10 mouse cellular contexts compared by ENCODE assay signal in genomic region chr14:14714130-14714529, GRCm38 (mm10). TPM values are rescaled to one million over a fixed set of nuclear protein-coding genes. Genes with fewer than 3 reads are reported as not detected.
DNase-seq lines count a peak whose midpoint lies in the region; ATAC-seq lines count a peak whose summit lies in the region.
"Had no signal": no experiment of that assay in that cellular context is flagged by ENCODE, and none has a peak within 500 bp of the region (broad histone marks: within the 10 kb centered on the region; RNA-seq: fewer than 3 reads in every experiment).

No protein-coding gene starts in this region.

- intact Hi-C loops in heart, postnatal 14 days (cut with DNase I) = no loop called here
- intact Hi-C loops in left cerebral cortex, postnatal 25 days (cut with DNase I) = no loop called here

- H3K4me1 ChIP-seq in heart, embryonic 11.5 days (ENCODE audit: control insufficient read depth, insufficient read depth, low read length) = no peaks in the 10 kb centered on the region
- no peaks in the 10 kb centered on the region for H3K4me1 ChIP-seq in midbrain, embryonic 14.5 days (ENCODE audit: control insufficient read depth, insufficient read depth, low read length)
- H3K4me1 ChIP-seq in midbrain, embryonic 10.5 days = no peaks in the 10 kb centered on the region

- no peak overlapping the region for H3K4me2 ChIP-seq in heart, embryonic 11.5 days
- H3K4me2 ChIP-seq in midbrain, embryonic 14.5 days (ENCODE audit: low read length) = no peak overlapping the region

- H3K9ac ChIP-seq in heart, embryonic 11.5 days (ENCODE audit: low read depth, low read length) = no peak overlapping the region
- no peak overlapping the region for H3K9ac ChIP-seq in midbrain, embryonic 14.5 days (replicated peaks; ENCODE audit: low read length)

- ATAC-seq in heart, embryonic 11.5 days (replicated peaks; ENCODE audit: insufficient number of reproducible peaks, low FRiP score, low TSS enrichment) = no peak
- 0 out of 2 replicates have a peak, but pooled peaks have one; percentile 43 for ATAC-seq in midbrain, embryonic 14.5 days (ENCODE audit: low FRiP score, low TSS enrichment)

- DNase-seq in heart, postnatal 14 days = peak; percentile 5 to 15
- peak; percentile 52 for DNase-seq in midbrain, embryonic 14.5 days
- DNase-seq in midbrain, embryonic 10.5 days (ENCODE audit: low spot score) = no peak
- peak; percentile 11 to 48 for DNase-seq in left cerebral cortex, postnatal 25 days (ENCODE audit: low spot score in 2 of 2)
- peak; percentile 45 for DNase-seq in thymus, postnatal 25 days
- no peak for DNase-seq in spleen, postnatal 36 days (ENCODE audit: low spot score in 2 of 2)
- DNase-seq in gastrocnemius, postnatal 10 days = no peak

- no peak overlapping the region for H3K27ac ChIP-seq in heart, embryonic 11.5 days (ENCODE audit: low read depth, low read length)
- H3K27ac ChIP-seq in midbrain, embryonic 14.5 days (replicated peaks; ENCODE audit: low read depth, low read length) = no peak overlapping the region
- H3K27ac ChIP-seq in midbrain, embryonic 10.5 days (replicated peaks) = no peak overlapping the region

- H3K36me3 ChIP-seq in heart, embryonic 11.5 days (ENCODE audit: control insufficient read depth, insufficient read depth, low read length) = 0 out of 2 replicates have a peak, but pooled peaks cover 7% of the 10 kb centered on the region
- H3K36me3 ChIP-seq in midbrain, embryonic 14.5 days (ENCODE audit: control insufficient read depth, insufficient read depth, low read length) = peaks cover 9% of the 10 kb centered on the region
- H3K36me3 ChIP-seq in midbrain, embryonic 10.5 days = peaks cover 40% of the 10 kb centered on the region

- no peaks in the 10 kb centered on the region for H3K27me3 ChIP-seq in heart, embryonic 11.5 days (ENCODE audit: control insufficient read depth, insufficient read depth, low read length)
- no peaks in the 10 kb centered on the region for H3K27me3 ChIP-seq in midbrain, embryonic 14.5 days (ENCODE audit: control insufficient read depth, insufficient read depth, low read length)
- H3K27me3 ChIP-seq in midbrain, embryonic 10.5 days (ENCODE audit: low read depth, poor library complexity, severe bottlenecking) = no peaks in the 10 kb centered on the region
- H3K27me3 ChIP-seq: megakaryocyte, embryonic 14.5 days had no signal

- H3K9me3 ChIP-seq in heart, embryonic 11.5 days (replicated peaks; ENCODE audit: control insufficient read depth, low read length) = no peaks in the 10 kb centered on the region
- no peaks in the 10 kb centered on the region for H3K9me3 ChIP-seq in midbrain, embryonic 14.5 days (ENCODE audit: control insufficient read depth, low read length)
- no peaks in the 10 kb centered on the region for H3K9me3 ChIP-seq in midbrain, embryonic 10.5 days (replicated peaks)
- H3K9me3 ChIP-seq: megakaryocyte, embryonic 14.5 days had no signal

- H3K4me3 ChIP-seq in heart, embryonic 11.5 days (ENCODE audit: low read depth, low read length) = no peak overlapping the region
- no peak overlapping the region for H3K4me3 ChIP-seq in midbrain, embryonic 14.5 days (replicated peaks; ENCODE audit: low read depth, low read length)
- H3K4me3 ChIP-seq in midbrain, embryonic 10.5 days = no peak overlapping the region
- H3K4me3 ChIP-seq: erythroblast, embryonic 14.5 days; megakaryocyte, embryonic 14.5 days had no signal

RNA-seq across cellular contexts. Expression of gene Slc4a7, which starts 12.1 kb away (rescaled TPM):
- total RNA-seq in heart, postnatal 14 days (2021) = 10 to 100 TPM; 15.3 to 15.5 TPM
- 14.0 and 14.1 TPM in 2 replicates for polyA plus RNA-seq in heart, embryonic 11.5 days (2014; fragmentation: Nextera tagmentation; extraction: Ambion mirVana)
- 29.6 and 32.9 TPM in 2 replicates for polyA plus RNA-seq in midbrain, embryonic 14.5 days (2014; fragmentation: Nextera tagmentation; extraction: Ambion mirVana)
- polyA plus RNA-seq in midbrain, embryonic 10.5 days (2016; fragmentation: Nextera tagmentation; extraction: Ambion mirVana) = 32.1 and 36.7 TPM in 2 replicates
- 10 to 100 TPM; 18.5 to 19.3 TPM for total RNA-seq in left cerebral cortex, postnatal 25 days (2021)
- total RNA-seq in gastrocnemius, postnatal 10 days (2021) = 10 to 100 TPM; 11.7 to 13.2 TPM

Comparison
In these comparisons a context has a peak if more than half of its experiments do, and no peak if none do; other contexts are left out.
1. DNase-seq: peak in heart, postnatal 14 days (2 of 2), midbrain, embryonic 14.5 days (single experiment), left cerebral cortex, postnatal 25 days (2 of 2) and thymus, postnatal 25 days (single experiment); none in midbrain, embryonic 10.5 days (single experiment), spleen, postnatal 36 days (0 of 2) and gastrocnemius, postnatal 10 days (single experiment).